Mouse (Mus musculus) ES-E14 (cell line): ENCODE results near the gene Cfap97d1.

ENCODE experiments used
- CHD2 ChIP-seq: IDR thresholded peaks from 2 replicates; pipeline ENCODE4 v1.6.1; 2014; ENCODE audit warnings: mild to moderate bottlenecking, low read depth, low read length, inconsistent platforms
- HCFC1 ChIP-seq: IDR thresholded peaks from 2 replicates; pipeline ENCODE4 v1.6.1; 2012; ENCODE audit warnings: low read length, inconsistent platforms, borderline replicate concordance; ENCODE audit not compliant: insufficient read depth
- MAFK ChIP-seq: IDR thresholded peaks from 2 replicates; pipeline ENCODE4 v1.6.1; 2014; ENCODE audit warnings: mild to moderate bottlenecking, low read depth, low read length, inconsistent platforms; ENCODE audit not compliant: insufficient read depth
- ZNF384 ChIP-seq: IDR thresholded peaks from 2 replicates; pipeline ENCODE4 v1.6.1; 2012; ENCODE audit warnings: low read depth, low read length, inconsistent platforms

DNA sequence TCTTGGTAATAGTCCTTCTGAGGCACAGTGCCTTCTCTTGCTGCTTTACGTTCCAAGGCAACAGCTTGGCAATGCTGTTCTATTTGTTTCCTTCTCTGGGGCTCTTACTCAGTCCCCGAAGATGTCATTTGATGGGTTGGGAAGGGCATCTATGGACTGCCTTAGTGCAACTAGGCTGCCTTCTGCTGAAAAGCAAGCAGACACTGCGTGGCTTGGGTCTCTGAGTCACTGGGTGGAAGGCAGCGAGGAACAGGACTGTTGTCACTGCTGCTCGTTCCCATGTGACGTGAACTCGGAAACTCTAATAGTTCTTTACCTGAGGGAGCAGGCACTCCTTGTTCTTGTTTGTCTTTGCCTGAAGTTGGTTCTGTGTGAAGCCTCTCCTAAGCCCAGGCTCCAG is 11.9 kb downstream of the Cfap97d1 start:
- no peak for TF ChIP-seq MAFK
- TF ChIP-seq HCFC1: no peak
- no peak for TF ChIP-seq CHD2
- no peak for TF ChIP-seq ZNF384
